ENCODE assay signal across 10 mouse cellular contexts in genomic region chr11:107414996-107415747, GRCm38 (mm10). TPM values are rescaled to one million over a fixed set of nuclear protein-coding genes. Genes with fewer than 3 reads are reported as not detected.
DNase-seq lines count a peak whose midpoint lies in the region; ATAC-seq and TF ChIP-seq lines count a peak whose summit lies in the region.
"Had no signal": no experiment of that assay in that cellular context is flagged by ENCODE, and none has a peak within 500 bp of the region (broad histone marks: within the 10 kb centered on the region; RNA-seq: fewer than 3 reads in every experiment).

No protein-coding gene starts in this region.

- H3K36me3 ChIP-seq in neural tube, embryonic 13.5 days = no peaks in the 10 kb centered on the region
- no peaks in the 10 kb centered on the region; the same call in 1 of the 2 replicates for H3K36me3 ChIP-seq in forebrain, embryonic 12.5 days (replicated peaks)
- H3K36me3 ChIP-seq in liver, embryonic 12.5 days = no peaks in the 10 kb centered on the region

- ATAC-seq in neural tube, embryonic 13.5 days (ENCODE audit: low read depth) = no peak
- no peak for ATAC-seq in forebrain, embryonic 12.5 days (ENCODE audit: low FRiP score)
- ATAC-seq in liver, embryonic 12.5 days = no peak

- DNase-seq in neural tube, embryonic 10.5 days (ENCODE audit: extremely low spot score, low spot score) = no peak
- DNase-seq in embryo, embryonic 10.5 days (ENCODE audit: low spot score) = no peak
- no peak for DNase-seq in layer of hippocampus, adult 11-12 months (ENCODE audit: low spot score)
- DNase-seq: adrenal gland, postnatal 36 days; kidney, postnatal 36 days; lung, postnatal 36 days had no signal

- no peak for TF ChIP-seq CTCF in olfactory bulb, adult 2 months (IDR thresholded peaks at IDR 0.05; ENCODE audit: insufficient read depth, low read depth, low read length)

- H3K9ac ChIP-seq in neural tube, embryonic 13.5 days = peak overlapping the region; percentile 0; the same call in 1 of the 2 replicates
- no peak overlapping the region for H3K9ac ChIP-seq in forebrain, embryonic 12.5 days
- H3K9ac ChIP-seq in liver, embryonic 12.5 days = peak overlapping the region; percentile 28; the same call in 1 of the 2 replicates

- TF ChIP-seq POLR2A in olfactory bulb, adult 2 months (IDR thresholded peaks at IDR 0.05; ENCODE audit: insufficient read depth, low read depth, low read length) = no peak

- H3K4me1 ChIP-seq in neural tube, embryonic 13.5 days (replicated peaks) = peaks cover 57% of the 10 kb centered on the region
- H3K4me1 ChIP-seq in forebrain, embryonic 12.5 days = peaks cover 62% of the 10 kb centered on the region
- peaks cover 88% of the 10 kb centered on the region for H3K4me1 ChIP-seq in liver, embryonic 12.5 days
- H3K4me1 ChIP-seq in olfactory bulb, adult 2 months (ENCODE audit: control insufficient read depth, insufficient read depth, low read length) = peaks cover 10% of the 10 kb centered on the region

- H3K27me3 ChIP-seq in neural tube, embryonic 13.5 days = no peaks in the 10 kb centered on the region
- H3K27me3 ChIP-seq in forebrain, embryonic 12.5 days = no peaks in the 10 kb centered on the region
- H3K27me3 ChIP-seq in liver, embryonic 12.5 days (replicated peaks) = no peaks in the 10 kb centered on the region

- no peaks in the 10 kb centered on the region for H3K9me3 ChIP-seq in neural tube, embryonic 13.5 days
- H3K9me3 ChIP-seq in forebrain, embryonic 12.5 days = no peaks in the 10 kb centered on the region
- no peaks in the 10 kb centered on the region for H3K9me3 ChIP-seq in liver, embryonic 12.5 days (replicated peaks)

- H3K4me2 ChIP-seq in neural tube, embryonic 13.5 days = no peak overlapping the region
- H3K4me2 ChIP-seq in forebrain, embryonic 12.5 days = no peak overlapping the region
- H3K4me2 ChIP-seq in liver, embryonic 12.5 days = peak overlapping the region; percentile 30

- peak overlapping the region; percentile 52; the same call in 1 of the 2 replicates for H3K27ac ChIP-seq in neural tube, embryonic 13.5 days (replicated peaks)
- H3K27ac ChIP-seq in forebrain, embryonic 12.5 days = peak overlapping the region; percentile 96
- H3K27ac ChIP-seq in liver, embryonic 12.5 days = peak overlapping the region; percentile 67
- H3K27ac ChIP-seq in olfactory bulb, adult 2 months (ENCODE audit: insufficient read depth, low read depth, low read length) = 0 out of 2 replicates have a peak overlapping the region, but pooled peaks have one; percentile 2

- 75% methylated on average over 11 of the region's 11 CpGs for WGBS in neural tube, embryonic 13.5 days
- WGBS in forebrain, embryonic 12.5 days = 48% methylated on average over 11 of the region's 11 CpGs
- WGBS in liver, embryonic 12.5 days (ENCODE audit: insufficient replicate concordance) = 41% methylated on average over 11 of the region's 11 CpGs
- WGBS in olfactory bulb, adult 2 months = 52% methylated on average over 11 of the region's 11 CpGs

- H3K4me3 ChIP-seq in neural tube, embryonic 13.5 days = no peak overlapping the region
- no peak overlapping the region for H3K4me3 ChIP-seq in forebrain, embryonic 12.5 days (replicated peaks)
- no peak overlapping the region for H3K4me3 ChIP-seq in liver, embryonic 12.5 days
- H3K4me3 ChIP-seq in olfactory bulb, adult 2 months (ENCODE audit: insufficient read depth, low read depth, low read length) = no peak overlapping the region

RNA-seq across cellular contexts. Expression of gene Pitpnc1, which starts 55.3 kb away (rescaled TPM):
- 39.2 and 40.3 TPM in 2 replicates for polyA plus RNA-seq in neural tube, embryonic 13.5 days (2015; fragmentation: Nextera tagmentation; extraction: Ambion mirVana)
- polyA plus RNA-seq in forebrain, embryonic 12.5 days (2016; fragmentation: Nextera tagmentation; extraction: Ambion mirVana) = 34.7 and 38.2 TPM in 2 replicates
- 9.7 and 9.9 TPM in 2 replicates for polyA plus RNA-seq in liver, embryonic 12.5 days (2016; fragmentation: Nextera tagmentation; extraction: Ambion mirVana)
- not detected in 2 replicates for polyA plus RNA-seq in olfactory bulb, adult 2 months (2012; ENCODE audit: insufficient read depth, insufficient read length, low replicate concordance, missing spikeins)

Comparison
In these comparisons a context has a peak if more than half of its experiments do, and no peak if none do; other contexts are left out.
1. H3K27ac ChIP-seq: peak in every context shown above with its lines; median percentile 96 in forebrain, embryonic 12.5 days; 67 in liver, embryonic 12.5 days; 52 in neural tube, embryonic 13.5 days; 2 in olfactory bulb, adult 2 months.